Mouse (Mus musculus): ENCODE results near the gene Cacna2d1. TPM values are rescaled to one million over a fixed set of nuclear protein-coding genes. Genes with fewer than 3 reads are reported as not detected.

The Cacna2d1 gene
- polyA plus RNA-seq, 1 experiment: 25.7 TPM

DNA sequence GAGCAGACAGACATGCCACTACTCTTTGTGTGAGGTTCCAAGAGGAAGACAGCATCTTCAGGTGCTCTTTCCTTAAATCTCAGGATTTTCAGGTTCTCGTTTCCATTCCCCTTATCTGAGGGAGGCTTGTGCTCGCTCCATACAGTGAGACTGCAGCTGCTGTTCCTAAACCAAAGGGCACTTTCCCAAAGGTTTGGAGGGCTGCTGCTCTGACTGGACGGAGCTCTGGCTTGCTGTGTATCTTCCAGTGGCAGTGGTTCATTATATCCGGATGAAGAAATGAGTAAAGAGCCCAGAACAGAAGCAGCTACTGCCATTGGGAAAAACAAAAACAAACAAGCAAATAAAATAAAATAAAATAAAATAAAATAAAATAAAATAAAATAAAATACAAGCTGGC lies 359.3 kb downstream of the Cacna2d1 start:
- Histone ChIP-seq H3K27me3 (ENCODE audit: control insufficient read depth, insufficient read depth, low read length) (no peaks in the 10 kb centered on the region), H3K4me3 (replicated peaks; ENCODE audit: insufficient read depth, low read depth, low read length) (no peak overlapping the region), H3K4me1 (ENCODE audit: control insufficient read depth, insufficient read depth, low read length) (no peaks in the 10 kb centered on the region), H3K27ac (ENCODE audit: insufficient read depth, low read length) (no peak overlapping the region)
- TF ChIP-seq POLR2A (IDR thresholded peaks at IDR 0.05; ENCODE audit: borderline replicate concordance, insufficient read depth, low read length) (no peak), CTCF (IDR thresholded peaks at IDR 0.05; ENCODE audit: borderline replicate concordance, insufficient read depth, low read depth, low read length) (no peak)
- DNase-seq: no peak
- 60% methylated on average over 4 of the region's 4 CpGs for WGBS

DNA sequence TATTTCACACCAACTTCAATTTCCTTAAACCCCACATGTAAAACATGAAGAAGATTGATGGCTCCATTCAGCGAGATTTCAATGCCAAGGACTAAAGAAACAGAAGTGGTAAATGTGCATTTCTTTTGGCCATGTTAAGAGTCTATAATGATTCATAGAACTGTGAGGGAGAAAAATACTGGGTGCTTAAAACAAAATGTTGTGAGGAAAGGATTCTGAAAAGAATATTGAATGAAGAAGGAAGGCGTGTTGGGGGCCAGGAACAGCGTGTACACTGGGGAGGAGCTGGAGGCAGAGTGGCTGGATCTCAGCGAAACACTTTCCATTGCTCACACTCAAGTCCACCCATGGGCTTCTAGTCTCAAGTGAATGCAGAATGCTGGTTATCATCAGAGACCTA lies 360.2 kb downstream of the Cacna2d1 start:
- H3K4me1 ChIP-seq (ENCODE audit: control insufficient read depth, insufficient read depth, low read length): no peaks in the 10 kb centered on the region
- 84% methylated on average over 4 of the region's 4 CpGs for WGBS
- H3K27ac ChIP-seq (ENCODE audit: insufficient read depth, low read length): no peak overlapping the region
- H3K27me3 ChIP-seq (ENCODE audit: control insufficient read depth, insufficient read depth, low read length): no peaks in the 10 kb centered on the region
- TF ChIP-seq CTCF (IDR thresholded peaks at IDR 0.05; ENCODE audit: borderline replicate concordance, insufficient read depth, low read depth, low read length): no peak
- TF ChIP-seq POLR2A (IDR thresholded peaks at IDR 0.05; ENCODE audit: borderline replicate concordance, insufficient read depth, low read length): no peak
- H3K4me3 ChIP-seq (replicated peaks; ENCODE audit: insufficient read depth, low read depth, low read length): no peak overlapping the region
- DNase-seq: no peak

GRCm38 (mm10) chr5:16297170-16297771 lies 362.8 kb downstream of the Cacna2d1 start:
- whole genome bisulfite sequencing: 69% methylated on average over 4 of the region's 4 CpGs
- Histone ChIP-seq H3K27ac (ENCODE audit: insufficient read depth, low read length) (no peak overlapping the region), H3K4me3 (replicated peaks; ENCODE audit: insufficient read depth, low read depth, low read length) (no peak overlapping the region), H3K27me3 (ENCODE audit: control insufficient read depth, insufficient read depth, low read length) (no peaks in the 10 kb centered on the region), H3K4me1 (ENCODE audit: control insufficient read depth, insufficient read depth, low read length) (no peaks in the 10 kb centered on the region)
- TF ChIP-seq CTCF (IDR thresholded peaks at IDR 0.05; ENCODE audit: borderline replicate concordance, insufficient read depth, low read depth, low read length) (no peak), POLR2A (IDR thresholded peaks at IDR 0.05; ENCODE audit: borderline replicate concordance, insufficient read depth, low read length) (no peak)
- no peak for DNase-seq

DNA sequence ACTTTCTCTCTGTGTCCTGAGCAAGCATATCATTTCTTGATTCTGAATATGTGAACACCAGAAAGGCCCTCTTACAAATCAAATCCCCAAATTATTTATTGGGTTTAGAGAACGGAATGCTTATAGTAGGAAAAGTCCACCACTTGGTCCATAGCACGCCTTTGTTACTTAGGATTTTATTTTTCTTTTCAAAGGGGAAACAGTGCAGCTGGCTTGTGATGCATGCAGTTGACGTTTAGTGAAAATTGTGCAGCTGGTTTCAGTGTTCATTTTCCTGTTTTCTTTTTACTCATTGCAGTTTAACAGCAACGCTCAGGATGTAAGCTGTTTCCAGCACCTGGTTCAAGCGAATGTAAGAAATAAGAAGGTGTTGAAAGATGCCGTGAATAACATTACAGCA lies 365.1 kb downstream of the Cacna2d1 start:
- Histone ChIP-seq H3K27ac (ENCODE audit: insufficient read depth, low read length) (no peak overlapping the region), H3K4me1 (ENCODE audit: control insufficient read depth, insufficient read depth, low read length) (no peaks in the 10 kb centered on the region), H3K4me3 (replicated peaks; ENCODE audit: insufficient read depth, low read depth, low read length) (no peak overlapping the region), H3K27me3 (ENCODE audit: control insufficient read depth, insufficient read depth, low read length) (no peaks in the 10 kb centered on the region)
- no peak for DNase-seq
- TF ChIP-seq POLR2A (IDR thresholded peaks at IDR 0.05; ENCODE audit: borderline replicate concordance, insufficient read depth, low read length) (no peak), CTCF (IDR thresholded peaks at IDR 0.05; ENCODE audit: borderline replicate concordance, insufficient read depth, low read depth, low read length) (no peak)
- WGBS: 92% methylated on average over 6 of the region's 6 CpGs

DNA sequence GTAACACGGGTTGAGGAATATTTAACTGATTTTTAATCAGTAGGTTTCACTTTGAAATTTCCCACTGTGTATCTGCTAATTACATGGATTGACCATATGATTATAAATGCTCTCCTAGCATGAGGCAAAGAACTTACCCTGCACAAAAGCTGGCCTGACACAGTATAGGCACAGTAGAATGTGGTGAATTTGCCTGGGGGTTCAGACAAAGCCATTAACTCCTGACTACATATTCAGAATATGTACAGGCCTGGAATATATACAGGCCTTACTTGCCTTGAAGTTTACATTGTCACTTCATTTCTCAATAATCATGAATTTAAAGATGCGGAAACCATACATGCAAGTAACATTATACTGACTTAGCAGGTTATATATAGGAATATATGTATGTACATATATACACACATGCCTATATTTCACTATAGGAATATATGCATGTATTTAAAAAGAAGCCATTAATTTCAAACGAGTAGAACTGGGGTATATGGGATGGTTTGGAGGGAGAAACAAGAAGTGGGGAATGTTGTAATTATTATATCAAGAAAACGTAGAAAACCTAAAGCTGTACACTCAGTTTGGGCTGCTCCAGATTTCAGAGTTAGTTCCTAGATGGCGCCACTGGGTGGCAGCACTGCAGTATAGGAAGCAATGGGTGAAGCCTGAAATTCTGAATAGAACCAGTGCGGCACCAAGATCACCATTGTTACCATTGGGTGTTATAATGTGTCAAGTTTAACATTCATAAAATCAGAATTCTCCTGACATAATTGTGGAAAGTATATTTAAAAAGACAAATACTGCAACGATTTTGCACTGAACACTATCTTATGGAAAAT lies 374.9 kb downstream of the Cacna2d1 start:
- Histone ChIP-seq H3K27me3 (ENCODE audit: control insufficient read depth, insufficient read depth, low read length) (no peaks in the 10 kb centered on the region), H3K4me3 (replicated peaks; ENCODE audit: insufficient read depth, low read depth, low read length) (no peak overlapping the region), H3K4me1 (ENCODE audit: control insufficient read depth, insufficient read depth, low read length) (no peaks in the 10 kb centered on the region), H3K27ac (ENCODE audit: insufficient read depth, low read length) (no peak overlapping the region)
- 42% methylated on average over 7 of the region's 7 CpGs for WGBS
- TF ChIP-seq CTCF (IDR thresholded peaks at IDR 0.05; ENCODE audit: borderline replicate concordance, insufficient read depth, low read depth, low read length) (peak; percentile 74), POLR2A (IDR thresholded peaks at IDR 0.05; ENCODE audit: borderline replicate concordance, insufficient read depth, low read length) (no peak)
- peak; percentile 42 to 58 for DNase-seq

DNA sequence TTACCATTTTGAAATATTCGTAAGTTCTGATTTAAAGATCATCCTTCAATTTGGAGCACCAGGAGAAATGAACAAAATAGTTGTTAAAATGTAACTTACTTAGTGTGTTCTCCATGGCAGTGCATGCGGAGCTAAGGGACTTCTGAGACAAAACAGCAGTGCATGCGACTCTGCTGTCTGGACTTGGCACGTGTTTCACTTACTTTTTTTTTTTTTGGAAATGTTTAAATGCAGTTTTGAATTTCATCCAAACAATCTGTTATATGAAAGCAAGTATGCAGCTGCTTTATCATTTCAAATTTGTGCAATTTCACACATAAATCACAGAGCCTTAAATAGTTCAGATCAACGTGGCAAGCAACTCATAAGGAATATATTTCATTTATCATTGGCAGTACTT lies 379.8 kb downstream of the Cacna2d1 start:
- no peak for DNase-seq
- 39% methylated on average over 5 of the region's 5 CpGs for WGBS
- H3K4me1 ChIP-seq (ENCODE audit: control insufficient read depth, insufficient read depth, low read length): no peaks in the 10 kb centered on the region
- H3K4me3 ChIP-seq (replicated peaks; ENCODE audit: insufficient read depth, low read depth, low read length): no peak overlapping the region
- no peaks in the 10 kb centered on the region for H3K27me3 ChIP-seq (ENCODE audit: control insufficient read depth, insufficient read depth, low read length)
- TF ChIP-seq CTCF (IDR thresholded peaks at IDR 0.05; ENCODE audit: borderline replicate concordance, insufficient read depth, low read depth, low read length) (no peak), POLR2A (IDR thresholded peaks at IDR 0.05; ENCODE audit: borderline replicate concordance, insufficient read depth, low read length) (no peak)
- H3K27ac ChIP-seq (ENCODE audit: insufficient read depth, low read length): no peak overlapping the region

GRCm38 (mm10) chr5:16315983-16316390 lies 381.5 kb downstream of the Cacna2d1 start:
- no peak for DNase-seq
- TF ChIP-seq POLR2A (IDR thresholded peaks at IDR 0.05; ENCODE audit: borderline replicate concordance, insufficient read depth, low read length): no peak
- TF ChIP-seq CTCF (IDR thresholded peaks at IDR 0.05; ENCODE audit: borderline replicate concordance, insufficient read depth, low read depth, low read length): no peak
- Histone ChIP-seq H3K27me3 (ENCODE audit: control insufficient read depth, insufficient read depth, low read length) (no peaks in the 10 kb centered on the region), H3K4me1 (ENCODE audit: control insufficient read depth, insufficient read depth, low read length) (no peaks in the 10 kb centered on the region), H3K27ac (ENCODE audit: insufficient read depth, low read length) (no peak overlapping the region), H3K4me3 (replicated peaks; ENCODE audit: insufficient read depth, low read depth, low read length) (no peak overlapping the region)
